Mouse (Mus musculus) adrenal gland, adult 2 months (tissue): ENCODE results near the gene Aldh3b2. TPM values are rescaled to one million over a fixed set of nuclear protein-coding genes. Genes with fewer than 3 reads are reported as not detected.
"Not testable (repeated sequence)": the region's sequence is repeated elsewhere in the genome, so short reads cannot be mapped to it uniquely, and the experiment has no call there.

ENCODE experiments used
- DNase-seq: peaks from one replicate; pipeline ENCODE4 v3.0.0; 2021
- polyA plus RNA-seq: library from polyadenylated mRNA; depleted of rRNA; stranded (reverse); fragments of >200 nt; gene quantifications from 2 replicates; pipeline ENCODE4 v1.2.3, GENCODE M21; 2012
- total RNA-seq, 2 experiments: library from RNA; stranded (reverse); gene quantifications; 2 replicates each; pipeline ENCODE4 v1.2.3; 2021

The Aldh3b2 gene
- total and polyA plus RNA-seq, 3 experiments = 4.0 to 15.2 (median 12.2) TPM

- DNase-seq = no peak
Observed at GRCm38 (mm10) chr19:3947813-3948212, 24.3 kb upstream of the Aldh3b2 start.

GRCm38 (mm10) chr19:3948546-3948945, 23.6 kb upstream of the Aldh3b2 start:
- DNase-seq = no peak

GRCm38 (mm10) chr19:3950331-3950730, 21.8 kb upstream of the Aldh3b2 start:
- DNase-seq = no peak

GRCm38 (mm10) chr19:3951461-3951860, 20.7 kb upstream of the Aldh3b2 start:
- no peak for DNase-seq

- no peak for DNase-seq
Observed at GRCm38 (mm10) chr19:3952099-3952498, 20.0 kb upstream of the Aldh3b2 start.

GRCm38 (mm10) chr19:3955033-3955432, 17.1 kb upstream of the Aldh3b2 start:
- no peak for DNase-seq

GRCm38 (mm10) chr19:3955804-3956203, 16.3 kb upstream of the Aldh3b2 start:
- no peak for DNase-seq

GRCm38 (mm10) chr19:3957296-3958036, 14.7 kb upstream of the Aldh3b2 start:
- not testable (repeated sequence) for DNase-seq

GRCm38 (mm10) chr19:3958470-3958869, 13.7 kb upstream of the Aldh3b2 start, which contains the start of gene Aldh3b3:
Gene Aldh3b3, plus strand, starts transcription at chr19:3958645.
- no peak for DNase-seq

- no peak for DNase-seq
Observed at GRCm38 (mm10) chr19:3959030-3959429, 13.1 kb upstream of the Aldh3b2 start.

- no peak for DNase-seq
Observed at GRCm38 (mm10) chr19:3960211-3960610, 11.9 kb upstream of the Aldh3b2 start.

- DNase-seq = not testable (repeated sequence)
Observed at GRCm38 (mm10) chr19:3961805-3962204, 10.3 kb upstream of the Aldh3b2 start.

GRCm38 (mm10) chr19:3962469-3962868, 9.7 kb upstream of the Aldh3b2 start:
- DNase-seq = no peak

GRCm38 (mm10) chr19:3964030-3964429, 8.1 kb upstream of the Aldh3b2 start:
- no peak for DNase-seq

GRCm38 (mm10) chr19:3966330-3967075, 5.6 kb upstream of the Aldh3b2 start:
- no peak for DNase-seq

- no peak for DNase-seq
Observed at GRCm38 (mm10) chr19:3967258-3967657, 4.9 kb upstream of the Aldh3b2 start.

- DNase-seq = not testable (repeated sequence)
Observed at GRCm38 (mm10) chr19:3974608-3975007, 2.5 kb downstream of the Aldh3b2 start.

GRCm38 (mm10) chr19:3975866-3976265, 3.7 kb downstream of the Aldh3b2 start:
- no peak for DNase-seq

- DNase-seq = peak; percentile 75
Observed at GRCm38 (mm10) chr19:3980309-3980708, 8.2 kb downstream of the Aldh3b2 start.

GRCm38 (mm10) chr19:3980917-3981316, 8.8 kb downstream of the Aldh3b2 start:
- DNase-seq = no peak

- no peak for DNase-seq
Observed at GRCm38 (mm10) chr19:3983527-3984200, 11.5 kb downstream of the Aldh3b2 start.

- peak; percentile 79 for DNase-seq
Observed at GRCm38 (mm10) chr19:3985261-3985681, 13.1 kb downstream of the Aldh3b2 start.

- DNase-seq = peak; percentile 92
Observed at GRCm38 (mm10) chr19:3986334-3986733, 14.2 kb downstream of the Aldh3b2 start, which contains the start of gene Acy3. Gene Acy3, plus strand, starts transcription at chr19:3986570.
